ENCODE assay signal across 19 mouse cellular contexts in the genomic region with DNA sequence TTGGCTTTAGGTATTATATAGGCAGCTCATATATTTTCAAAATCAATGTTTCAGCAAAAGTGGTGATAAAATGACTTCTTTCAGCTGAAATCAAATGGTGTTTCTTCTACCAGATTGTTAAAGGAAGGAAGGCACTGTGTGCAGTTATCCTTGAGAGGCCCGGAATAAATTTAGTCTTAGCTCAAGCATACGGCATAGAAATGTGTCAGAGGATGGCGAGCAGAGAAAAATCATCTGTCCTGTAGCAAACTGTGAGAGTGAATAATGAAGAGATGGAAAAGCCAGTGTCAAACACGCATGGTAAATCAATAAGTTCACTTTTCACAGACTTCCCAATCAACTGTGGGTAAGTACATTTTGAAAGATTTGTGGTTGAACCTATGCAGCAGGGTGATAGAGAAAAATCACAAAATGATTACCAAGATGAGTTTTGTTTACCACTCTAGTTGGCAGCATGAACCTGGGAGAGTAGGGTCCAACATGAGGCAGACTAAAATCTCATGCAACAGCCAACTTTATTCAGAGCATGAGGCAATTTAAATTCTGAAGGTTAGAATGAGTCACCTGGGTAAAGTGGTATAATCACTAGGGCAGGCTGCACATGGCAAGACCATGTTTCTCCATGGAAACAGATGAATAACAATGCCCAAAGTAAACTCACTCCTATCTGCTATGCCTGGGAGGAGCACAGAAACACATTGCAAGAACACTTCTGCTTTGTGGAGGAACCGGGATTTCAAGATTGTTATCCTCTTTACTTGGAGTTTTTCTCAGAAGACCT. TPM values are rescaled to one million over a fixed set of nuclear protein-coding genes. Genes with fewer than 3 reads are reported as not detected.
A peak's percentile ranks its signal among the peaks of the same experiment; 100 is the strongest.
DNase-seq lines count a peak whose midpoint lies in the region; ATAC-seq and TF ChIP-seq lines count a peak whose summit lies in the region.
"Had no signal": no experiment of that assay in that cellular context is flagged by ENCODE, and none has a peak within 500 bp of the region (broad histone marks: within the 10 kb centered on the region; RNA-seq: fewer than 3 reads in every experiment).

No protein-coding gene starts in this region.

- no peak for TF ChIP-seq CTCF in layer of hippocampus, adult 2 months (conservative IDR thresholded peaks at IDR 0.05)

- DNase-seq in adrenal gland, adult 2 months: peak; percentile 63
- DNase-seq in adrenal gland, postnatal 4 days (ENCODE audit: low spot score in 2 of 2): no peak
- no peak for DNase-seq in frontal cortex, postnatal 10 days (ENCODE audit: low spot score in 2 of 2)
- DNase-seq in 3T3-L1 (ENCODE audit: low read depth, low spot score): peak; percentile 47
- peak; percentile 11 to 26 for DNase-seq in adrenal gland, postnatal 36 days
- no peak for DNase-seq in cerebellum, adult 9-10 months
- no peak for DNase-seq in layer of hippocampus, adult 2 months (ENCODE audit: low spot score in 2 of 2)
- DNase-seq: cerebellum, adult 11 months; cerebellum, adult 8-10 months; cerebellum, postnatal 25 days; gastrocnemius, postnatal 36 days; heart, adult 11 months; heart, postnatal 36 days had no signal

- ATAC-seq in frontal cortex, adult (ENCODE audit: low TSS enrichment): peak; percentile 89
- ATAC-seq: intestine, embryonic 16.5 days had no signal

- no peak overlapping the region for H3K4me3 ChIP-seq in layer of hippocampus, adult 2 months
- H3K4me3 ChIP-seq: embryonic facial prominence, embryonic 12.5 days; heart, embryonic 13.5 days; hindbrain, embryonic 15.5 days had no signal

- no peak overlapping the region for H3K27ac ChIP-seq in layer of hippocampus, adult 2 months
- H3K27ac ChIP-seq: embryonic facial prominence, embryonic 12.5 days; heart, embryonic 13.5 days; hindbrain, embryonic 15.5 days had no signal

RNA-seq across cellular contexts. Expression of a gene that starts 55.7 kb away (rescaled TPM):
- total RNA-seq in adrenal gland, adult 2 months (2021): 1 to 10 TPM; 2.2 to 3.8 TPM
- 0.15 and 0.21 TPM in 2 replicates for polyA plus RNA-seq in adrenal gland, adult 2 months (2012; rRNA removed)
- total RNA-seq in adrenal gland, postnatal 4 days (2021): 1 to 10 TPM; 5.1 to 5.5 TPM
- total RNA-seq in adrenal gland, postnatal 36 days (2021): 1 to 10 TPM; 2.4 to 2.6 TPM
- 1 to 10 TPM; 3.7 to 3.8 TPM for total RNA-seq in layer of hippocampus, adult 2 months (2021)
- total RNA-seq: MEL had no signal

Comparison
In these comparisons a context has a peak if more than half of its experiments do, and no peak if none do; other contexts are left out.
1. DNase-seq: peak in adrenal gland, adult 2 months (single experiment), 3T3-L1 (single experiment) and adrenal gland, postnatal 36 days (2 of 2); none in adrenal gland, postnatal 4 days (0 of 2), frontal cortex, postnatal 10 days (0 of 2), cerebellum, adult 9-10 months (single experiment) and layer of hippocampus, adult 2 months (0 of 2).